Mouse (Mus musculus) CH12.LX (cell line): ENCODE results near the gene Sec14l1. TPM values are rescaled to one million over a fixed set of nuclear protein-coding genes. Genes with fewer than 3 reads are reported as not detected.
A peak's percentile ranks its signal among the peaks of the same experiment; 100 is the strongest.

ENCODE experiments used
- DNase-seq: peaks from one replicate; pipeline ENCODE4 v3.0.0-alpha.2; 2013; ENCODE audit errors: extremely low read depth
- H3K27ac ChIP-seq: 2 replicates; pipeline ENCODE4 v1.5.1; 2012; ENCODE audit warnings: low read depth, mild to moderate bottlenecking, control low read depth, moderate library complexity; ENCODE audit not compliant: insufficient read depth
- H3K27me3 ChIP-seq: replicated peaks from 2 replicates; pipeline ENCODE3; 2012; ENCODE audit warnings: inconsistent platforms
- H3K36me3 ChIP-seq, 2 experiments: replicated peaks in 1 of 2; 2 replicates each; pipeline versions ENCODE3 to v1.6.1; 2012; ENCODE audit warnings: inconsistent platforms in 1 of 2, low read length in 1 of 2, mild to moderate bottlenecking in 1 of 2, mixed read lengths in 1 of 2, moderate library complexity in 1 of 2; ENCODE audit not compliant: control insufficient read depth in 1 of 2, insufficient read depth in 1 of 2
- H3K4me1 ChIP-seq, 2 experiments: 2 replicates each; pipeline ENCODE4 v1.6.1; 2012; ENCODE audit warnings: inconsistent platforms in 1 of 2, moderate library complexity in 1 of 2; ENCODE audit not compliant: insufficient read depth in 2 of 2, control insufficient read depth in 1 of 2
- H3K4me2 ChIP-seq: 2 replicates; pipeline ENCODE4 v1.6.1; 2012; ENCODE audit warnings: low read depth, mild to moderate bottlenecking, control low read depth; ENCODE audit not compliant: poor library complexity, insufficient read depth, severe bottlenecking
- H3K4me3 ChIP-seq, 3 experiments: fragments of 150-350 bp in 1 of 3; sonication (generic) in 1 of 3; replicated peaks in 1 of 3; 2 replicates each; pipeline versions ENCODE3 to v1.5.1; 2011 to 2012; ENCODE audit warnings: low read depth in 2 of 3, low read length in 2 of 3, mild to moderate bottlenecking in 2 of 3, moderate library complexity in 2 of 3, control low read depth in 1 of 3, improper control_type of control experiment in 1 of 3, inconsistent platforms in 1 of 3, mixed read lengths in 1 of 3; ENCODE audit not compliant: poor library complexity in 1 of 3
- H3K79me2 ChIP-seq: replicated peaks from 2 replicates; pipeline ENCODE4 v1.6.1; 2012; ENCODE audit warnings: mild to moderate bottlenecking, moderate library complexity; ENCODE audit not compliant: control insufficient read depth, poor library complexity, insufficient read depth, severe bottlenecking; ENCODE audit errors: extremely low read depth
- H3K9ac ChIP-seq: 2 replicates; pipeline ENCODE4 v1.6.1; 2012; ENCODE audit warnings: low read depth, mild to moderate bottlenecking, control low read depth, moderate library complexity; ENCODE audit not compliant: insufficient read depth
- H3K9me3 ChIP-seq: replicated peaks from 2 replicates; pipeline ENCODE3; 2012; ENCODE audit warnings: low read length, inconsistent platforms, mixed read lengths
- BHLHE40 ChIP-seq: IDR thresholded peaks from 2 replicates; pipeline ENCODE4 v1.6.1; 2011; ENCODE audit warnings: mild to moderate bottlenecking, low read depth, low read length, improper control_type of control experiment
- CHD1 ChIP-seq: IDR thresholded peaks from 2 replicates; pipeline ENCODE4 v1.6.1; 2012; ENCODE audit warnings: low read depth, low read length, improper control_type of control experiment, inconsistent platforms
- CHD2 ChIP-seq: IDR thresholded peaks from 2 replicates; pipeline ENCODE4 v1.6.1; 2011; ENCODE audit warnings: low read length, improper control_type of control experiment
- CTCF ChIP-seq, 2 experiments: IDR thresholded peaks in 1 of 2; conservative IDR thresholded peaks in 1 of 2; 2 replicates each; pipeline ENCODE4 v1.5.1; 2011 to 2012; ENCODE audit warnings: low read depth in 2 of 2, low read length in 2 of 2, improper control_type of control experiment in 1 of 2, inconsistent platforms in 1 of 2, mild to moderate bottlenecking in 1 of 2, moderate library complexity in 1 of 2
- E2F4 ChIP-seq: IDR thresholded peaks from 2 replicates; pipeline ENCODE4 v1.6.1; 2011; ENCODE audit warnings: low read depth, low read length, improper control_type of control experiment; ENCODE audit not compliant: insufficient replicate concordance
- ELF1 ChIP-seq: IDR thresholded peaks from 2 replicates; pipeline ENCODE4 v1.6.1; 2014; ENCODE audit warnings: low read depth, mild to moderate bottlenecking, inconsistent platforms, low read length, improper control_type of control experiment
- EP300 ChIP-seq: IDR thresholded peaks from 2 replicates; pipeline ENCODE4 v1.6.1; 2011; ENCODE audit warnings: low read length, improper control_type of control experiment
- ETS1 ChIP-seq: conservative IDR thresholded peaks from 2 replicates; pipeline ENCODE4 v1.6.1; 2012; ENCODE audit warnings: low read depth, mild to moderate bottlenecking, inconsistent platforms, low read length, improper control_type of control experiment, moderate library complexity
- GABPA ChIP-seq: IDR thresholded peaks from 2 replicates; pipeline ENCODE4 v1.6.1; 2012; ENCODE audit warnings: low read depth, low read length, improper control_type of control experiment, inconsistent platforms; ENCODE audit not compliant: insufficient replicate concordance
- HCFC1 ChIP-seq: IDR thresholded peaks from 2 replicates; pipeline ENCODE4 v1.6.1; 2012; ENCODE audit warnings: low read depth, mild to moderate bottlenecking, inconsistent platforms, low read length, improper control_type of control experiment
- IRF4 ChIP-seq: IDR thresholded peaks from 2 replicates; pipeline ENCODE4 v1.6.1; 2014; ENCODE audit warnings: low read depth, mild to moderate bottlenecking, inconsistent platforms, low read length, improper control_type of control experiment
- JUN ChIP-seq: IDR thresholded peaks from 2 replicates; pipeline ENCODE4 v1.6.1; 2011; ENCODE audit warnings: low read depth, mild to moderate bottlenecking, low read length, improper control_type of control experiment, moderate library complexity; ENCODE audit not compliant: insufficient read depth
- JUND ChIP-seq: conservative IDR thresholded peaks from 2 replicates; pipeline ENCODE4 v1.6.1; 2011; ENCODE audit warnings: low read depth, low read length, improper control_type of control experiment
- KAT2A ChIP-seq: IDR thresholded peaks from 2 replicates; pipeline ENCODE4 v1.6.1; 2012; ENCODE audit warnings: low read length, improper control_type of control experiment, inconsistent platforms; ENCODE audit not compliant: insufficient replicate concordance
- MAFK ChIP-seq: IDR thresholded peaks from 2 replicates; pipeline ENCODE4 v1.6.1; 2011; ENCODE audit warnings: low read length, improper control_type of control experiment; ENCODE audit not compliant: insufficient replicate concordance
- MAX ChIP-seq: IDR thresholded peaks from 2 replicates; pipeline ENCODE4 v1.6.1; 2011; ENCODE audit warnings: low read length, improper control_type of control experiment
- MAZ ChIP-seq: IDR thresholded peaks from 2 replicates; pipeline ENCODE4 v1.6.1; 2012; ENCODE audit warnings: low read depth, mild to moderate bottlenecking, inconsistent platforms, low read length, improper control_type of control experiment, moderate library complexity
- MXI1 ChIP-seq: IDR thresholded peaks from 2 replicates; pipeline ENCODE4 v1.6.1; 2011; ENCODE audit warnings: mild to moderate bottlenecking, low read depth, low read length, improper control_type of control experiment
- MYC ChIP-seq: IDR thresholded peaks from 2 replicates; pipeline ENCODE4 v1.6.1; 2011; ENCODE audit warnings: low read depth, mild to moderate bottlenecking, improper control_type of control experiment, low read length
- NELFE ChIP-seq: IDR thresholded peaks from 2 replicates; pipeline ENCODE4 v1.6.1; 2011; ENCODE audit warnings: low read depth, low read length, improper control_type of control experiment
- NRF1 ChIP-seq: IDR thresholded peaks from 2 replicates; pipeline ENCODE4 v1.6.1; 2014; ENCODE audit warnings: low read depth, mild to moderate bottlenecking, inconsistent platforms, low read length, improper control_type of control experiment, moderate library complexity
- PAX5 ChIP-seq: IDR thresholded peaks from 2 replicates; pipeline ENCODE4 v1.6.1; 2012; ENCODE audit warnings: low read length, inconsistent platforms, mixed read lengths
- POLR2AphosphoS2 ChIP-seq: IDR thresholded peaks from 2 replicates; pipeline ENCODE4 v1.6.1; 2011; ENCODE audit warnings: low read depth, low read length, improper control_type of control experiment
- RAD21 ChIP-seq: IDR thresholded peaks from 2 replicates; pipeline ENCODE4 v1.6.1; 2011; ENCODE audit warnings: low read depth, mild to moderate bottlenecking, low read length, improper control_type of control experiment, moderate library complexity
- RCOR1 ChIP-seq: conservative IDR thresholded peaks from 2 replicates; pipeline ENCODE4 v1.6.1; 2012; ENCODE audit warnings: low read depth, mild to moderate bottlenecking, inconsistent platforms, low read length, improper control_type of control experiment
- SIN3A ChIP-seq: IDR thresholded peaks from 2 replicates; pipeline ENCODE4 v1.6.1; 2012; ENCODE audit warnings: low read length, improper control_type of control experiment, inconsistent platforms
- SMC3 ChIP-seq: IDR thresholded peaks from 2 replicates; pipeline ENCODE4 v1.6.1; 2011; ENCODE audit warnings: low read depth, low read length, improper control_type of control experiment
- TBP ChIP-seq: conservative IDR thresholded peaks from 2 replicates; pipeline ENCODE4 v1.6.1; 2011; ENCODE audit warnings: low read depth, low read length, improper control_type of control experiment
- TCF12 ChIP-seq: IDR thresholded peaks from 2 replicates; pipeline ENCODE4 v1.6.1; 2014; ENCODE audit warnings: low read depth, mild to moderate bottlenecking, inconsistent platforms, low read length, improper control_type of control experiment
- UBTF ChIP-seq: IDR thresholded peaks from 2 replicates; pipeline ENCODE4 v1.6.1; 2012; ENCODE audit warnings: low read depth, mild to moderate bottlenecking, inconsistent platforms, low read length, improper control_type of control experiment, moderate library complexity
- USF1 ChIP-seq: IDR thresholded peaks from 2 replicates; pipeline ENCODE4 v1.6.1; 2014; ENCODE audit warnings: low read depth, mild to moderate bottlenecking, inconsistent platforms, low read length, improper control_type of control experiment
- USF2 ChIP-seq: conservative IDR thresholded peaks from 2 replicates; pipeline ENCODE4 v1.6.1; 2011; ENCODE audit warnings: low read depth, low read length, improper control_type of control experiment
- ZC3H11A ChIP-seq: IDR thresholded peaks from 2 replicates; pipeline ENCODE4 v1.6.1; 2012; ENCODE audit warnings: low read depth, mild to moderate bottlenecking, inconsistent platforms, low read length, improper control_type of control experiment
- ZKSCAN1 ChIP-seq: IDR thresholded peaks from 2 replicates; pipeline ENCODE4 v1.6.1; 2012; ENCODE audit warnings: low read depth, inconsistent platforms, low read length, improper control_type of control experiment, borderline replicate concordance
- ZMIZ1 ChIP-seq: IDR thresholded peaks from 2 replicates; pipeline ENCODE4 v1.6.1; 2012; ENCODE audit warnings: low read depth, mild to moderate bottlenecking, inconsistent platforms, low read length, improper control_type of control experiment
- ZNF384 ChIP-seq: IDR thresholded peaks from 2 replicates; pipeline ENCODE4 v1.6.1; 2012; ENCODE audit warnings: low read depth, low read length, improper control_type of control experiment, inconsistent platforms
- dilution Hi-C: fragments of 300-500 bp; cut with MboI; formaldehyde crosslinking; loops from 2 replicates; pipeline ENCODE4 v1.14.3; 2020; ENCODE audit warnings: low sequenced_read_pairs; ENCODE audit not compliant: extremely low pct_unique_long_range_greater_than_20kb, extremely low pct_ligation_motif_present
- in situ Hi-C: fragments of 300-500 bp; cut with MboI; formaldehyde crosslinking; loops from 3 replicates; pipeline ENCODE4 v1.14.3; 2019; ENCODE audit warnings: low sequenced_read_pairs, low pct_ligation_motif_present, low pct_unique_long_range_greater_than_20kb, mixed read lengths
- polyA plus RNA-seq: library from polyadenylated mRNA; unstranded; fragments of >175 nt; gene quantifications from 2 replicates; pipeline ENCODE4 v1.2.1, GENCODE M21; 2012; ENCODE audit warnings: low read depth; ENCODE audit not compliant: insufficient read length
- total RNA-seq, 2 experiments: library from RNA; depleted of rRNA; stranded (reverse); fragments of 300-350 nt in 1 of 2; fragments of >200 nt in 1 of 2; gene quantifications; 2 replicates each; pipeline ENCODE4 v1.2.3; 2012 to 2014

Gene Sec14l1
- total and polyA plus RNA-seq, 3 experiments: 18.5 to 28.2 (median 21.5) TPM

GRCm38 (mm10) chr11:117081165-117082064 is 33.6 kb upstream of the Sec14l1 start:
- Histone ChIP-seq H3K4me3 (no peak overlapping the region), H3K27ac (no peak overlapping the region), H3K9ac (no peak overlapping the region), H3K9me3 (no peaks in the 10 kb centered on the region), H3K36me3 (peaks cover 58 to 81% of the 10 kb centered on the region in 2 experiments), H3K27me3 (no peaks in the 10 kb centered on the region), H3K4me1 (peaks cover 11 to 46% of the 10 kb centered on the region in 2 experiments), H3K4me2 (no peak overlapping the region), H3K79me2 (peaks cover 26% of the 10 kb centered on the region)
- dilution Hi-C loops (no loop called here), in situ Hi-C loops (loop anchor here (5.0 kb wide), 1 partner anchor 36 kb away; the partner anchor contains the start of gene Sec14l1)
- peak; percentile 86 for DNase-seq
- TF ChIP-seq NRF1 (0 out of 2 replicates have a peak, but pooled peaks have one; percentile 10), KAT2A (no peak), MAFK (0 out of 2 replicates have a peak, but pooled peaks have one; percentile 35), SIN3A (no peak; the same call in 1 of the 2 replicates), TBP (no peak), JUN (no peak), UBTF (no peak), USF1 (no peak), MXI1 (no peak), CTCF (conservative IDR thresholded peaks at IDR 0.05 in 1 of 2, IDR thresholded peaks at IDR 0.05 in 1 of 2; ENCODE audit: low read depth in 2 of 2, low read length in 2 of 2) (peak; percentile 91 to 96), JUND (0 out of 2 replicates have a peak, but pooled peaks have one; percentile 9), CHD1 (no peak), RAD21 (peak; percentile 82), GABPA (no peak), ETS1 (0 out of 2 replicates have a peak, but pooled peaks have one; percentile 12), IRF4 (peak; percentile 57), MAZ (0 out of 2 replicates have a peak, but pooled peaks have one; percentile 41), SMC3 (peak; percentile 93), EP300 (no peak), RCOR1 (no peak), USF2 (no peak), ZKSCAN1 (no peak), MYC (no peak; the same call in 1 of the 2 replicates), TCF12 (0 out of 2 replicates have a peak, but pooled peaks have one; percentile 19), ELF1 (peak; percentile 41; the same call in 1 of the 2 replicates), BHLHE40 (0 out of 2 replicates have a peak, but pooled peaks have one; percentile 4), HCFC1 (no peak; the same call in 1 of the 2 replicates), MAX (peak; percentile 44; the same call in 1 of the 2 replicates), POLR2AphosphoS2 (no peak), ZC3H11A (peak; percentile 56; the same call in 1 of the 2 replicates), CHD2 (no peak), E2F4 (no peak), NELFE (peak; percentile 61; the same call in 1 of the 2 replicates), ZNF384 (no peak), ZMIZ1 (0 out of 2 replicates have a peak, but pooled peaks have one; percentile 13), PAX5 (no peak)
